Mouse (Mus musculus): ENCODE data around the gene Zfp981. TPM values are rescaled to one million over a fixed set of nuclear protein-coding genes. Genes with fewer than 3 reads are reported as not detected.
"Not testable (repeated sequence)": the region's sequence is repeated elsewhere in the genome, so short reads cannot be mapped to it uniquely, and the experiment has no call there.

Gene Zfp981
- total RNA-seq, 2 experiments from 2014 or later, result 0.18 to 0.29 TPM

DNA sequence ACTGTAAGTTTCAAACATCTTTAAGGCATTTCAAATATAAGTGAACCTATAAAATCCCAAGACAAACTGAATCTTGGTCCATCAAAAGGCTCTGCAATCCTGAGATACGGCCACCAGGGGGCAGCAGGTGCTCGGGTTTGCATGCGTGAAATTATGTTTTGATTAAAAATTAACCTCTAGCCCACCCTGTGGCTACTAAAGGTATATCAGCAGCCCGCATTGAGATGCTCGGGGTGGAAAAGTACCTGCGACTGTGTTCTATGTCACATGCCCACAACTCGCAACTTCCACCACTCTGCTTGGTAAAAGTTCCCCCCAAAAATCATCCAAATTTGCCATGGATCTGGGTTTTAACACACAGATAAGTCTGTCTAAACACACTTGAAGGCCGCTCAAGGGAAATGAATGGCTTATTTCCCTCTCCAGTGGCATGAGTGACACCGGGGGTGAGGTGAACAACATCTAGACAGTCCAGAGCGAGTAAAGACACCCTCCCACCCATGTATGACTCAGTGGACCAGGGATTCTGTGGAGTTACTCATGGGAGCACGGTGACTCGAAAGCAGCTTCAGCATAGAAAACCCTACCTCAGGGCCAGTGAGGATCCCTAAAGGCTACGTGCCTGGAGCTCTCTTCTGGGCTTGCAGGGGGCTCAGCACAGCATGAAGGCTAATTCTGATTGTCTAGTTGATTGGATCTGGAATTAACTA lies 18.1 kb upstream of the Zfp981 start:
- DNase-seq; intact Hi-C loops (cut with DNase I; ENCODE audit: low total_unique reads): not testable (repeated sequence)

DNA sequence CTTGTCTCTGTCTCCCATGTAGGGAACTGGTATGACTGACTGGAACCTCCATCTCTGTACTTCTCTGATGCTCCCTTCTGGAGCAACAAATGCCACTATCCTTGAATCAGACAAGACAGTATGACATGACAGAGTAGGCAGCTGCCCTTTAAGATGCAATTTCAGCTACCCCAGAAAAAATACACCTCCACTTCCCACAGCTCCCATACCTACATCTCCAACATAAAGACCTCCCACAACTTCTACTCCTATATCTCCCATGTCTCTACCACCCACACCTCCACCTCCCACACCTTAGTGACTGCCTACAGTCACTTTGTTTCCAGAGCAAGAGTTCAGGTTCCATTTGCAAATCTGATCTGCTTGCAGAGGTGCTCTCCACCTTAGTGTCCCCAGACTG lies 17.2 kb upstream of the Zfp981 start:
- intact Hi-C loops (cut with DNase I; ENCODE audit: low total_unique reads); DNase-seq: not testable (repeated sequence)

DNA sequence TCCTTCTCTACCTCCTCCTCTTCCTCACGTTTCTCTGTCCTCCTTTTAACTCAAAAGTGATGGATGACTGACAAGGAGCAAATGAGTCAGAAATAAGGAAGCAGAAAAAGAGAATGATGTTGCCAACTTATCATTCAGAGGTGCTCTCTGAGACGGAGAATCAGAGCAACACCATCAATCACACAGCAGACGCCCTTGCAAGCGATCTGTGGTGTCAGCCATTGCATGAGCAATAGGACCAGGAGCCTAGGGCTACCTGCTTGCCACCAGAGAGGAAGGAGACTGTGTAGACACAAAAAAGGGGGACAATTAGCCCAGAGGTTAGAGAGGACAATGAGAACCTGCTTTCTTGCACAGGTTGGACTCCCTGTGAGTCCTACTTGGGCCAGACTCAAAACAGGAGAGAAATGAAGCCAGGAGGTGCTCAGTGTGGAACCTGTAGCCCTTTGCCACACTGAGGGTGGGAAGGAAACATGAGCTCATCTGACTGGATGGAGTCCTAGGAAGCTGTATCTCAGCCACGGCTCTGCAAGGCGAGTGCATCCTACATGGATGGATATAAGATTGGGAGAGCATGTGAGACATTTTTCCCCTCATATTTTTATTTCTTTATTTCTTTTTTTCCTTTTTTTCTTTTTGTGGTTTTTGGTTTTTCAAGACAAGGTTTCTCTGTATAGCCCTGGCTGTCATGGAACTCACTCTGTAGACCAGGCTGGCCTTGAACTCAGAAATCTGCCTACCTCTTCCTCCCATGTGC lies 16.5 kb upstream of the Zfp981 start:
- DNase-seq; intact Hi-C loops (cut with DNase I; ENCODE audit: low total_unique reads): not testable (repeated sequence)

DNA sequence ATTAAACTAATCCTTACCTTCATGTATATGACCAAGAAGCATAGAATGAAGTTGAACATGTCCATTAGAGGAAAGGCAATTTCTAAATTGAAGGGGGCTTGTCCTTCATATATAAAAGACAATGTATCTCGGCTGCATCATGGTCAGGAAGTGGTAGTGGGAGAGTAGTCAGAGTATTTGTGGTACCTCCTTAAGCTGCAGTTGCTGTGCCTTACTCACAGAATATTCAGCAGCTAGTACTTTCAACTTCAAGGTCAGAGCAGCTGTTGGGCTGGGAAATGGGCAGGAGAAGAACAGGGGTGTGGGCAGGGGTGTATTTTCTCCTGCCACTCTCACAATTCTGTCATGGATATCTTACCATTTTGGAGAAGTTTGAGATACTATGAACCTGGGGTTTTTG lies 15.1 kb upstream of the Zfp981 start:
- intact Hi-C loops (cut with DNase I; ENCODE audit: low total_unique reads); DNase-seq: not testable (repeated sequence)

DNA sequence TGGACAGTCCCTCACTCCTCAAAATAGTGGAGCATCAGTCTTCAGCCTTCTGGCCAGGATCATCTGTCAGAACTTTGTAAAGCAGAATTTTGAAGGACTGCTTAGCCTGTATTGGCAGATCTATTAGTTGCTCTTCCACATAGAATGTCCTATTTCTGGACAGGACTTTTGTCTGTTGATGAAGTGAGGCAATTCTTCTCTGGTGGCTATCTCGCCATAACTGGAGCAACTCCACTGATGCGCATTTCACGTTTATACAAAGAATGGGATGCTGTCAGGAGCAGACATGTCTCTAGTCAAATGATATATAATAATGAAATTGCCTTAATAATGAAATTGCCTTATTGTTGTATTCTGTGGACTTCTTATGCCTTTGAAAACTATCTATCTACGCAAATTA lies 12.6 kb upstream of the Zfp981 start:
- intact Hi-C loops (cut with DNase I; ENCODE audit: low total_unique reads); DNase-seq: not testable (repeated sequence)

DNA sequence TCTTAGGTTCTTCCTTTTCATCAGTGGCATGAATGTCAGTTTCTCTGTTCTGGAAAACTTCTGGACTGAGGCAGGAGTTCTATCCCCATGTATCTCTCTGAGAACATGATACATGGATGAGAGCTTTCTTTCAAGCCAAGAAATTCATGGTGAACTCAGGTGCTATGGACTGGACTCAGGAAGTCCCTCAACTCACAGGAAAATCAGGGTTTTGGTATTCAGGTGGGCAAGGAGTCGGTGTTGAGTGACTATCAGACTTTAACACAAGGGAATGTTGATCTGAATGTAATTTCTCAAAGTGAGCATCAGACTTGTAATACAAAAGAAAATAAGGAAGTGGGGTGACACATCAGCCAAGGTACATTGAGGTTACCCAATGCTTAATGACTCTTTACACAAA lies 9.8 kb upstream of the Zfp981 start:
- intact Hi-C loops (cut with DNase I; ENCODE audit: low total_unique reads); DNase-seq: not testable (repeated sequence)

DNA sequence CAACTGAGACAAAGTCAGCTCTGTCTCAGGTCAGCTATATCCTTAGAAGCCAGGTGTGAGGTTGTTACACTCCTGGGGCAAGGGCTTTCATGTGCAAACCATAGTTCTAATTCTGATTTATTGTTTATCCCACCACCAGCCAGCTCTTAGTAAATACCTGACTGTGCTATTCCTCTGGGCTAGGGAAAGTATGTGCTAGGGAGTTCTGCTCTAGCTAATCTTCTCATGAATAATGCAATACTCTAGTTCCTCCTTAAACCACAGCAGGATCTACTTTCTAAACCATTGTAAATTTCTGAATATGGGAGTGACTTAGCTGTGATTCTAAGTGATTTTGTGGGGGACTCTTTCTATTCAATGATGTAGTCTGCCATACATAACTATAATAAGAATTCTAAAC lies 9.4 kb upstream of the Zfp981 start:
- intact Hi-C loops (cut with DNase I; ENCODE audit: low total_unique reads), result no loop called here

DNA sequence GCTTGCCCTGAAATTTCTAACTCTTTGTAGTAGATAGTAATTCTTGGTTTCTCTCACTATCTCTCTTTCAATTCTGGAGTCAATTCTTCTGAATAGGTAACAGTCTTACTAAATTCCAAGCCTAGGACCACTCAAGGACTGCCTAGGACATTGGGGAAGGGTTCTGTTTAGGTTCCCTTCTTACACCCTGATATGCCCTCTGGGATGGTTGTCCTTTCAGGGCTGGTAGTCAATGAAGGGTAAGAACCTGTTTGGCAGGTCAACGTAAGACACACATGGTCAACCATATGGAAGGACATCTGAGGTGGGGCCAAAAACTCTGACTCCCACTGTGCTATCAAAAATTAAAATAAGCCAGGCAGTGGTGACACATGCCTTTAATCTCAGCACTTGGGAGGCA lies 9.0 kb upstream of the Zfp981 start:
- DNase-seq, result no peak
- intact Hi-C loops (cut with DNase I; ENCODE audit: low total_unique reads), result no loop called here

More for the DNA sequence above, 9.4 kb upstream of the Zfp981 start:
- DNase-seq, result no peak

DNA sequence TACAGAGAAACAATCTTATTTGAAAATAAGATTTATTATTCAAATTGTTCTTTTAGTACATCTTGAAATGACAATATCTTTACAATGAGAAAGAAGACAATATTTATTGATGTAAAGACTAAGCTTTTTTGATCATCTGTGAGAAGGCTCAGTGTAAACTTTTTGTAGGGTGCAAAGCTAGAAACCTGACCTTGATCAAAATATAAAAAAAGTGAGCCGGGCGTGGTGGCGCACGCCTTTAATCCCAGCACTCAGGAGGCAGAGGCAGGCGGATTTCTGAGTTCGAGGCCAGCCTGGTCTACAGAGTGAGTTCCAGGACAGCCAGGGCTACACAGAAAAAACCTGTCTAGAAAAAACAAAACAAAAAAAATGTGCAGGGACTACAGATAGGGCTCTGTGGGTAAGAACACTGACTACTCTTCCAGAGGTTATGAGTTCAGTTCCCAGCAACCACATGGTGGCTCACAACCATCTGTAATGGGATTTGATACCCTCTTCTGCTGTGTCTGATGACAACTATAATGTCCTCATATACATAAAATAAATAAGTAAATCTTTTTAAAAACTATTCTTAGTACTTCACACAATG lies 8.4 kb upstream of the Zfp981 start:
- intact Hi-C loops (cut with DNase I; ENCODE audit: low total_unique reads), result not testable (repeated sequence)

DNA sequence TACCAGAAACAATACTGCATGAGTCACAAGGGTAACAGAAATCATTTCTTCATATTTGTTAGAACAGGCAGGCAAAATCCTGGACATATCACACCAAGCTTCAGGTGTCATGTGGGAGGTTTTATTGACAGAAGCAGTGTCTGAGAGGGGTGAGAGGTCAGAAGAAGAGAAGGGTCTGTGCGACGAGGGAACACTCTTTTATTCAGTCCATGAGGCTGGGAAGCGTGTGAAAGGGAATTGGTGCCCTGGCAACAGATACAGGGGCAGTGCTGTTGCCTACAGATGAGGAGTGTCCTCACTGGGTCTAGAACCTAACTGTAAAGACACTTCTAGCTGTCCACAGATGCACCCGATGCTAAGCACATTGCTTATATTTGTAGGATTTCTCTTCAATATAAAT lies 6.8 kb upstream of the Zfp981 start:
- DNase-seq, result no peak
- intact Hi-C loops (cut with DNase I; ENCODE audit: low total_unique reads), result no loop called here

More for the DNA sequence above, 8.4 kb upstream of the Zfp981 start:
- not testable (repeated sequence) for DNase-seq

DNA sequence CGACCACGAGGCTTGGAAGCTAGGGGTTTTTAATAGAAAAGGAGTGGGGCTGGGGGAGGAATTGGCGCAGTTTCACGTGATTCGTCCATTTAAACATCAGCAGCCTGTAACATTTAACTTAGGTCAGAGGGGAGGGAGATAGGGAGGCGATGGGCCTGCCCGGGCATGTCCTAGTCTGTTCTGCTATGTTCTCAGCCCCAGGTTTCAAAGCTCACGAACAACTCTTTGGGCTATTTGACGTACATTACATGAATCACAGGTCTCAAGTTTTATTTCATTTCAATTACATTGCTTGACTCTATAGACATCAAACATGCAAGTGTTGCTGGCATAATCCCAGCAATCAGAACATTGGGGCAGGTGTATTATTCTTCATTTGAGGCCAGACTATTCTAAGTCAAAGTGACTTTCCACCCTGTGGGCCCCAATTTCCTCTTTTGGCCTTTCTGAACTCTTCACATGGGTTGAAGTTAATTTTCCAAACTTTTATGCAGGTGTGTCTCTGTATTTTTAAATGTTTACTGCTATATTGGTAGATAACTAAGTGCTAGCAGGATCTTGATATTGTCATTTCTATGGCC lies 4.0 kb upstream of the Zfp981 start:
- DNase-seq; intact Hi-C loops (cut with DNase I; ENCODE audit: low total_unique reads): not testable (repeated sequence)

DNA sequence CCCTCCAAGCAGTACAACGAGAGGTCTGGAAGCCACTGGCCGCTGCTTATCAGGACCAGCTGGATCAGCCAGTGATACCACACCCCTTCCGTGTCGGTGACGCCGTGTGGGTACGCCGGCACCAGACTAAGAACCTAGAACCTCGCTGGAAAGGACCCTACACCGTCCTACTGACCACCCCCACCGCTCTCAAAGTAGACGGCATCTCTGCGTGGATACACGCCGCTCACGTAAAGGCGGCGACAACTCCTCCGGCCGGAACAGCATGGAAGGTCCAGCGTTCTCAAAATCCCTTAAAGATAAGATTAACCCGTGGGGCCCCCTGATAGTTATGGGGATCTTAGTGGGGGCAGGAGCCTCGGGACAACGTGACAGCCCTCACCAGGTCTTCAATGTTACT lies 7.2 kb downstream of the Zfp981 start:
- DNase-seq; intact Hi-C loops (cut with DNase I; ENCODE audit: low total_unique reads): not testable (repeated sequence)

DNA sequence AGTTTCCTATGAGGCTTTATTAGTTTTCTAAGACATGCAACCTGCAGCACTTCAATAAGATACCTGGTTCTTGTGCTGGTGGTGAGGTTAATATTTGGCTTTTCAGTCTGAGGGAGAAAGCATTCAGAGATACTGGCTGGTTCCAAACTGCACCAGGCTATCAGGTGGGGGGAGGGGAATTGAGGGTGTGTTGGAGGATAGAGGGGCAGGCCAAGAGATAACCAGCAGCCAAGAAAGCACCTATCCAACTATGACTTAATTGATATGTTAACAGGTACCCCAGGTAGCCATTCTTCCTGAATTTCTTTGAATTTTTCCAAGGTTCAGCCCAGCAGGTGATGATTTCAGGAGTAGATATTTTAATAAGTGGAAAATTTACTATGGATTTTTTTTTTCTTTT lies 10.0 kb downstream of the Zfp981 start:
- DNase-seq; intact Hi-C loops (cut with DNase I; ENCODE audit: low total_unique reads): not testable (repeated sequence)

DNA sequence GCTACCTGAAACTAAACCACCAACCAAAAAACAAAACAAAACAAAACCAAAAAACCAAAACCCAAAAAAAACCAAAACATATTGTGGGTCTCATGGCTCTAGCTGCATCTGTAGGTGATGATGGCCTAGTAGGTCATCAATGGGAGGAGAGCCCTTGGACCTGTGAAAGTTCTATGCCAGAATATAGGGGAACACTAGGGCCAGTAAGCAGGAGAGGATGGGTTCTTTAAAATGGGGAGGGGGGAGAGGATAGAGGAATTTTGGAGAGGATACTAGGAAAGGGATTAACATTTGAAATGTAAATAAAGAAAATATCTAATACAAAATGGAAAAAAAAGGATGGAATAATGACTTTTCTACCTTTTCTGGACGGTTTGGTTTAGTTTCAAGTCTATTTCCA lies 14.6 kb downstream of the Zfp981 start:
- DNase-seq, result no peak
- intact Hi-C loops (cut with DNase I; ENCODE audit: low total_unique reads), result no loop called here

DNA sequence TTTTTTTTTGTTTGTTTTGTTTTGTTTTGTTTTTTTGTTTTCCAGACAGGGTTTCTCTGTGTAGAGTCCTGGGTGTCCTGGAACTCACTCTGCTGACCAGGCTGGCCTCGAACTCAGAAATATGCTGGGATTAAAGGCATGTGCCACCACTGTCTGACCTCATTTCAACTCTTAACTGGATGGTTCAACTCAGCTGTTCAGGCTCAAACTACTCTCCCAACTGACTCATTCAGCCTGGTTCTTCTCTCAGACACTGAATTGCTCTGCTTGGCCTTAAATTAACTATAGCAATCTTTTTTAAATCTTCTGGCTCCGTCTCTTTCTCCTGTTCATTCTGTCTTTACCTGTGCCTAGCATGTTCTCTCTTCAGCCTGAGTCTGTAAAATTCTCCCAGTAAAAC lies 15.3 kb downstream of the Zfp981 start:
- DNase-seq; intact Hi-C loops (cut with DNase I; ENCODE audit: low total_unique reads): not testable (repeated sequence)

DNA sequence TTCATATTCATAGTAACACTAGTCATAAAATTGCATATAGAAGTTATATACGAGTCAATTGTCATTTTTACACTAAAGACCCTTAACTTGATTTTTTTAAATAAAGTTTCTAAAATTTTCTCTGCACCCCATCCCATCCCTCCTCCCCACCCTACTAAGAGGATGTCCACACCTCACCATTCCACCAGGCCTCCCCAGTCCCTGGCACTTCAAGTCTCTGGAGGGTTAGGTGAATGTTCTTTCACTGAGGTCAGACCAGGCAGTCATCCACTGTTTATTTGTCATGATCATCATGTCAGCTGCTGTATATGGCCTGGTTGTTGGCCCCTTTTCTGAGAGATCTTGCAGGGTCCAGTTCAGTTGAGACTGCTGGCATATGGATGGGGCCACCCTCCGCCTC lies 18.9 kb downstream of the Zfp981 start:
- intact Hi-C loops (cut with DNase I; ENCODE audit: low total_unique reads), result no loop called here
- no peak for DNase-seq

DNA sequence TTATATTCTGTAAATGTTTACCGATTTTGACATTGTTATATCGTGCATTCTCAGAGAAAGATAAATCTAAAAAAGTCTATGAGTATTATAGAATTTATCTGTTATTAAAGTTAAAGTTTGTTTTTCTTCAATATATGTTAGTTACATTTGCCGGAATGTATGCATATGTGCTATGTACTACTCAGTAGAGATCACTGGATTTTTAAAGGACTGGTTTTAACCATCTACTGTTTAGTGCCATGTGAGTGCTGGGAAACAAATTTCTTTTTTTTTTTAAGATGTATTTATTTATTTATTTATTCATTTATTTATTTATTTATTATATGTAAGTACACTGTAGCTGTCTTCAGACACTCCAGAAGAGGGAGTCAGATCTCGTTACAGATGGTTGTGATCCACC lies 32.7 kb downstream of the Zfp981 start:
- no peak for DNase-seq
- intact Hi-C loops (cut with DNase I; ENCODE audit: low total_unique reads), result no loop called here

DNA sequence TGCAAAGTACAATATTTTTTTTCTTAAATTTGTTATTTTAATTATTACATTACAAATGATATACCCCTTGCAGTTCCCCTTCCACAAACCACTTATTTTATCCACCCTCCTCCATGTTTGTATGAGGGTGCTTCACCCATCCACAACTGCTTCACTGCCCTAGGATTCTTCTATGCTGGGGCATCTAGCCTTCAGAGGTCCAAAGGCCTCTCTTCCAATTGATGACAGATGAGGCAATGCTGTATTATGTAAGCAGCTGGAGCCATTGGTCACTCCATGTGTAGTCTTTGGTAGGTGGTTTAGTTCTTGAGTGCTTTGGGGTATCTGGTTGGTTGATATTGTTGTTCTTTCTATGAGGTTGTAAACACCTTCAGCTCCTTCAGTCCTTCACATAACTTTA lies 34.1 kb downstream of the Zfp981 start:
- intact Hi-C loops (cut with DNase I; ENCODE audit: low total_unique reads), result no loop called here
- DNase-seq, result no peak

DNA sequence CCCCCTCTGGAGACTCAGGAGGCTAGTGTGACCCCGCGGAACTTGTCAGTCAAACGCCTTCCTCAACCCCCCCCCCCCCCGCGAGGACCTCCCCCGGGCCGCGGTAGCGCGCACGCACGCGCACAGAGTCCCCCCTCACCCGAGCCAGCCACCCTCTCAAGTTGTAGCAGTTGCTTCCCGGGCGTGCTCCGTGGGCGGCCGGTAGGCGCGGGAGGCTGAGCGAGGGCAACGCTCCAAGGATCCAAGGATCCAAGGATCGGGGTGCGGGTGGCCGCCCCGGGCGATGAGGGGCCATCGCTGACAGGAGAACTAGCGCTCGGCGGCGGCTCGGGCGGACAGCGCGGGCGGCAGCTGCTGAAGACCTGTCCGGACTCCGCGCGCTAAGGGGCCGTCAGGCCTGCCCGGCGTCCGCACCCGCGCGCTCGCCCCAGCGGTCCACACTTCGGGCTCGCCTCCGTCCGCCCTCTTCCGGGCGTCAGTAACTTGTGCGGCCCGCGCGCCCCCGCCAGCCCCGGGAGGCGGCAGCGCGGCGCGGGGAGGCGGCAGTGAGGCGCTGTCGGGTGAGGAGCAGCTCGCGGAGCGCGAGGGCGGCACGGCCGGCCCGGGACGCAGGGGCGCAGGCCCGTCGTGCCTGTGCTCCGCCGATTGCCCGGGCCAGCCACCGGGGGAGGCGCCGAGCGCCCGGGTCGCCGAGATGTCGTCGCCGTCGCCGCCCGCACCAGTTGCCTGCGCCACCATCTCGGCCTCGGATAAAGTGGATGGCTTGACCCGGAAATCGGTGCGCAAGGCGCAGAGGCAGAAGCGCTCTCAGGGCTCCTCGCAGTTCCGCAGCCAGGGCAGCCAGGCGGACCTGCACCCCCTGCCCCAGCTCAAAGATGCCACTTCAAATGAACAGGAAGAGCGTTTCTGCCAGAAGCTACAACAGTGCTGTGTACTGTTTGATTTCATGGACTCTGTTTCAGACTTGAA lies 78.4 kb downstream of the Zfp981 start:
- DNase-seq; intact Hi-C loops (cut with DNase I; ENCODE audit: low total_unique reads): not testable (repeated sequence)

Data from gastrocnemius, postnatal 14 days (tissue).